Mouse (Mus musculus) spleen, adult 12 weeks (tissue): ENCODE measurements around the gene Mex3a.
A peak's percentile ranks its signal among the peaks of the same experiment; 100 is the strongest.

Experiments used
- DNase-seq: peaks from one replicate; pipeline ENCODE4 v3.0.0; 2022; ENCODE audit warnings: low spot score

Gene Mex3a

GRCm38 (mm10) chr3:88544514-88544913 is 12.3 kb downstream of the Mex3a start:
- no peak for DNase-seq

DNA sequence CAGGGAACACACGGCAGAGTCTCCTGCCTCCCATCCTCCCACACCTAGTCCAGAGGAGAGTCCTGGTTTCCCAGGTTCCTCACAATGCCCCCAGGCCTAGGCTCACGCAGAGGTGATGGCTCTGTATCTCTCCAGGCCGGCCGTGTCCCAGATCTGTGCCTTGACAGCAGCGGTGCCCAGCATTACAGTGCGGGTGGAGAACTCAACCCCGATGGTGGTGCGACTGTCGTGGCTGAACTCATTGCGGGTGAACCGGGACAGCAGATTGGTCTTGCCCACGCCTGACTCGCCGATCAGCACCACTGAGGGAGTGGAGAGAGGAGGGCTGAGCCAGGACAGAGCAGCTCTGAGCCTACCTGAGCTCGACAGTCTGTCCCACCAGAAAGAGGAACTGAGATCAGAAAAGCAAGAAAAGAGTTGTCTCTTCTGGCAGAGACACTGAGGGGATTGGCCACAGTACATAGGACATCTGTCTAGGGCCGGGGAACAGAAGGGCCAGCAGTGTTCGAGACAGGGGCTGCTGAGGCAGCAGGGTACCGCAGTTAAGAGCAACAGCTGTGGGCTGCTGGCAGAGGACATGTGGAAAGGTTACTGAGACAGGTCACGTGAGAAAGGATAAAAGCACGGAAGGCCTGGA is 12.9 kb downstream of the Mex3a start:
- no peak for DNase-seq

GRCm38 (mm10) chr3:88546674-88547418 is 14.7 kb downstream of the Mex3a start:
- DNase-seq: no peak

- no peak for DNase-seq
These were observed 16.2 kb downstream of the Mex3a start, which contains the start of gene Rab25 for GRCm38 (mm10) chr3:88548180-88548917. Gene Rab25, minus strand, starts transcription at chr3:88548300.

DNA sequence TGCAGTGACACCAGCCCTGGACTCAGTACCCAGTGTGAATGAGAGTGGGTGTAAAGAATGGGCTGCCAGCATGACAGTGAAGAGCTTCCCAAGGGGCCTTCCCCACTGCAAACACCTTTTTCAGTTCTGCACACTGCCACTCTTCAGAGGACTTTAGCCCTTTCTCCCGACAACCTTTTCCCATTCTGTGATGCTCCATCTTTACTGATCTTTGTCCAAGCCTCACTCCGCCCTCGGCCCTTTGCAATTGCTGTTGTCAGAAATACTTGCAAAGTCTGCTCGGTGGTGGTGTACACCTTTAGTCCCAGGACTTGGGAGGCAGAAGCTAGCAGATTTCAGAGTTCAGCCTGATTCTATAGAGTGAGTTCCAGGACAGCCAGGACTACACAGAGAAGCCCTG is 19.4 kb downstream of the Mex3a start:
- no peak for DNase-seq

DNA sequence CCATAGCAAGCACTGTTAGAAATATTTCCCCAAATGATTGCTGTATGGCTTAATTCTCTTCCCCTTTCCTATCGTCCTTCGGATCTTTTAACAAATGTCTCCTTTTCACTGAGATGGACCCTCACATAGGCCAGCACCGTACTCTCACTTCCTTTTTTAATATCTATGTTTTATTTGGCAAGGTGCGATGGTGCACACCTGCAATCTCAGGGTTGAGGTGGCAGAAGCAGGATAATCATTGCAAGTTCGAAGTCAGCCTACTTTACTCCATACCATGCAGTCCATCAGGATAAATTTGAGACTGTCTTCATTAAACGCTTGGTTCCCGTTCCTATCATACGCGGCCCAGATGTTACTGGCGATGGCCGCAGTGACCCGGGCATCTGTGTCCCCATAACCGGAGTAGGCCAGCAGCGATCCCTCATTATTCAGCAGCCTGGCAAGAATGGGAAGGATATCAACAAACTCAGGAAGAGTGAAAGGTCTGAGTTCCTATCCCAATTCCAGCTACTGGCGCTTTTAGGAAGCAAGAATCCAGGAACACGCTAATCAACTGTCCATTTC is 20.0 kb downstream of the Mex3a start:
- DNase-seq: no peak

DNA sequence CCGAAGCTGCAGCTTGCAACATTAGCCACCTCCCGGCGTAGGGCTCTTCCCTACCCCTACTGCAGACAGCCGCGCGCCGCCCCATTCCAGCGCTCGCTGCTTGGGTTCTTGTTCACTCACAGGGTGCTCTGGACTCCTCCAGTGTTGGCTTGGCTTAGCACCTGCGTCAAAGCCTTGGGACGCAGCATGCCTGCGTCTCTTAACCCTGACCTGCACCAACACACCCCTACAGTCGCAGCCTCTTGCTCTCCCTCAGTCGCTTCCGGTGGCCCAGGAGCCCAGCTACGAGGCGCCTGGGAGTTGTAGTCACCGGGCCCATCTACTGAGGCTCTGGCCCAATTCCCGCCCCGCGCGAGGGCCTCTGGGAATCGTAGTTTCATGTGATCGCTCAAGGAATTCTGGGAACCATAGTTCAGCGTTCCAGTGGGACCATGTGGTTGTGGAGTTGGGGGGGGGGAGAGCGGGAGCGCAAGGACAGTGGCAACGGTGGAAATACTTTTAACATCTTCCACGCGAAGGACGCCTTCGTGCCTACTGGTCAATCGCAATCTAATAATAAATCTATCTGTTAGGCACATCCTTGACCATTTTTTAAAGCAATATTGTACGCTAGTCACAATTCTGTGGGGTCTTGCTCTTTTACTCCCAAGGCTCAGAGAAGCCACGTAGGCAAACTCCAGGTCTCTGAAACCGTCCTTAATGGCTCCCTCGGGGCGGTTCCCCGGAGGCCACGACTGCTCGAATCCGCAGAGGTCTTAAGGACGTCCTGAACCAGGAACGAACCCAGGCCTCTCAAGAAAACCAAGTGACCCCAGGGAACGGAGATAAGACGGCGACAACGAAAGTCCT is 20.7 kb downstream of the Mex3a start, which contains the start of gene Lamtor2:
Lamtor2 (minus strand) TSS at position 399 of the 849 bp plus-strand sequence.
- DNase-seq: peak; percentile 89

GRCm38 (mm10) chr3:88553525-88553879 is 21.3 kb downstream of the Mex3a start, which contains the start of gene Ubqln4:
Gene Ubqln4, plus strand, starts transcription at chr3:88553758.
- peak; percentile 87 for DNase-seq

DNA sequence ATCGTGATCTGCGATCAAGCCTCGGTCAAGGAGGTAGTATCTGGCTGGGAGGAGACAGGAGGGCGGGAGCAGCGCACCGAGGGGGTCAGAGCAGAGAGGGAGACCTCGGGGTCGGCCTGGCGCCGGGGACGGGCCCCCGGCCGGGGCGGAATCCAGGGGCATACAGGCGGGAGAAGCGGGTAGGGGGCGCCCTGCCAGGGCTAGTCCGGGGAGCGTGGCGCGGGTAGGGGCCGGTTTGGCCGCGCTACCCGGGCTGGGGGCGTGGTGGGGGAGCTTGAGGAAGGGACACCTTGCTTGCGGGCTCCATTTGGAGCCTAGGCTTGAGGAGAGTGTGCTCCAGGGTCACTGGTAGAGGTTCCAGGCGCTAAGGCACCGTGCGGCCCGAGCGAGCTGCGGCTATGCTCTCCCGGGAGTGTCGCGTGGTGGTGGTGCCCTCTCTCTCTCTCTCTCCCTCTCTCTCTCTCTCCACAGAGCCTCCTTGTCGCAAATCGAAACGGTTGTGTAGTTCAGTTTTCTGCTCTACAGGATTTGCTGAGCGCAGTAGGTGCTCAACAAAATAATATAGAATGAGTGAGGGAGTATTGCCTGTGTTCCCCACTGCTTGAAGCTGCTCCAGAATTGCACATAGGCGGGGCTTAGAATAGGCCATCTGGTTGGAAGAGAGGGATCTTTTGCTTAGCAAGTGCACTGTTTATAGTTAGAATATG is 21.8 kb downstream of the Mex3a start:
- peak; percentile 36 for DNase-seq

DNA sequence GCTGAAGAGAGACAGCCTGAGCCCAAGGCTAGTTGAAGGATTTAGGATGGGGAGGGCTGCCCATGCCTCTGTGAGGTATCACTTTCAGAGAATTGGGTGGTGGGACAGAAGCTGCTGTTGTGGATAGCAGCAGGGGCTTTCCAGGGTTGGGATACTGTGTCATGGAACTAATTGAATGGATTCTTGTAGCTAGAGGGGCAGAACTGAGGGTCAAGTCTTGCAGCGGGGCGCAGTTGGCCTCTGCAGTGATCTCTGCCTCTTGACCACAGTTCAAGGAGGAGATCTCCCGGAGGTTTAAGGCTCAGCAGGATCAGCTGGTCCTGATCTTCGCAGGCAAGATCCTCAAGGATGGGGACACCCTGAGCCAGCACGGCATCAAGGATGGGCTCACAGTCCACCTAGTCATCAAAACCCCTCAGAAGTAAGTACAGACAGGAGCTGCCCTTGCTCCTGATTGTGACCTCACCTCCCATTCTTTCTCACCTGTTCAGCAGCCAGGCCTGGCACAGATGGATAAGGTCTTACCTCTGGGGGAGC is 22.9 kb downstream of the Mex3a start:
- DNase-seq: no peak

GRCm38 (mm10) chr3:88555731-88556130 is 23.5 kb downstream of the Mex3a start:
- DNase-seq: no peak

GRCm38 (mm10) chr3:88556616-88557015 is 24.4 kb downstream of the Mex3a start:
- DNase-seq: no peak

GRCm38 (mm10) chr3:88559596-88559995 is 27.4 kb downstream of the Mex3a start:
- no peak for DNase-seq

- no peak for DNase-seq
These were observed 29.8 kb downstream of the Mex3a start for GRCm38 (mm10) chr3:88561989-88562388.

- DNase-seq: no peak
These were observed 31.2 kb downstream of the Mex3a start for GRCm38 (mm10) chr3:88563442-88563841.

- DNase-seq: no peak
These were observed 31.8 kb downstream of the Mex3a start for GRCm38 (mm10) chr3:88563966-88564365.

DNA sequence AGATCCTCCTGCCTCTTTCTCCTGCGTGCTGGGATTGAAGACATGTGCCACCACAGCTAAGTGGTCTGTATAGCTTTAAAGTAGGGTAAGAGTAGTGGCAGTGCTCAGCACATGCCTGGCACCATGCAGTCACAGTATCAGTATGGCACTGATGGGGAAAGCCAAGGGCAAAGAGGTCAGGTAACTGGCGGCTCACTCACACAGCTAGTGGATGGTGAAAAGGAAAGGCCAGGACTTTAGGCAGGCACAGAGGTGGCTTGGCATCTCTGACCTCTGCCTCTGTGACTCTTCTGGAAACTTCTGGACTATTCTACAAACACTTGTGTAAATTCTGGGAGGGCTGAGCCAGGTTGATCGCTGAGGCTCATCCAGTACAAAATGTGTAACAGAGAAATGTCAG is 33.9 kb downstream of the Mex3a start:
- no peak for DNase-seq

DNA sequence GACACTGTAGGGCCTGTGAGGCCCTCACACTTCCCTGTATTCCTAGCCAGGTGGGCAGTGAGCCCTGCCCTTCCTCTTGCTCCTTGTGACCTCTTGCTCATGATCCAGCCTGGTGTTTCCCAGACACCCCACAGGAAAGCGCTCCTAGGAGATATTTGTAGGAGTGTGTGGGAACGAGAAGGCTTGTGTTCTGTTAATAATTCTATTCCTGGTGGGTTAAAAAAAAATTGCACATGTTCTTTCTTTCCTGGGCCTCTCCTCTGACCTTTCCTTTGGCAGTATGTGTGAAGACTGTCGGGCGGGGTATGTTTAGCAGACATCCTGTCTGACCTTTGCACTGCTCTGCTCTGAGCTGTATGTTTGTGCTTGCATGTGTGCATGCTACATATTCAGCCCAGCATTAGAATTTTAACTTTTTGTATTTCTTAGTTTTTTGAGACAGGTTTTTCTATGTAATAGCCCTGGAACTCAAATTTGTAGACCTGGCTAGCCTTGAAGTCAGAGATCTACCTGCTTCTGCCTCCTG is 34.4 kb downstream of the Mex3a start:
- DNase-seq: no peak

DNA sequence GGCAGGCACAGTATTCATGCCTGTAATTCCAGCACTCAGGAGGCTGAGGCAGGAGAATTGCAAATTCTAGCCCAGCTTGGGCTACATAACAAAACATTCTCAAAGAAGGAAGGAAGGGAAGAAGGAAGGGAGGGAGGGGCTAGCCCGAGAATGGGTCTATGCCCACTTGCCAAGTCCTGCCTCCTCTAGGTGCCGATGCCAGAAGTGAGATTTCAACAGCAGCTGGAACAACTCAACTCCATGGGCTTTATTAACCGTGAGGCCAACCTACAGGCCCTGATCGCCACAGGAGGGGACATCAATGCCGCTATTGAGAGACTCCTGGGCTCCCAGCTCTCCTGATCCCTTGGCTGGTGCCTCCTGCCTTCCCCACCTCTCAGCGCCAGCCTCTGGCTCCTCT is 35.7 kb downstream of the Mex3a start:
- DNase-seq: no peak

- DNase-seq: no peak
These were observed 36.4 kb downstream of the Mex3a start for GRCm38 (mm10) chr3:88568615-88569014.
